Mouse (Mus musculus) lung, embryonic 16.5 days (tissue): ENCODE data around the gene Nck2. TPM values are rescaled to one million over a fixed set of nuclear protein-coding genes. Genes with fewer than 3 reads are reported as not detected.

ENCODE experiments used
- ATAC-seq: fragments of 200-750 bp; cut with Nextera tagmentation; 2 replicates; pipeline ENCODE4 v1.8.0; 2017; ENCODE audit warnings: low read depth, mild to moderate bottlenecking, moderate library complexity
- H3K27ac ChIP-seq: fragments of 300-500 bp; sonication (generic); 2 replicates; pipeline ENCODE4 v1.5.1; 2014; ENCODE audit warnings: mild to moderate bottlenecking, control low read depth, low read length
- H3K27me3 ChIP-seq: fragments of 300-500 bp; sonication (generic); 2 replicates; pipeline ENCODE4 v1.6.1; 2014; ENCODE audit warnings: low read depth, low read length, mixed read lengths; ENCODE audit not compliant: control insufficient read depth, insufficient read depth
- H3K36me3 ChIP-seq: fragments of 300-500 bp; sonication (generic); 2 replicates; pipeline ENCODE4 v1.6.1; 2014; ENCODE audit warnings: low read length; ENCODE audit not compliant: control insufficient read depth, insufficient read depth
- H3K4me1 ChIP-seq: fragments of 300-500 bp; sonication (generic); replicated peaks from 2 replicates; pipeline ENCODE4 v1.6.1; 2014; ENCODE audit warnings: low read length, mixed read lengths; ENCODE audit not compliant: control insufficient read depth, insufficient read depth
- H3K4me2 ChIP-seq: fragments of 300-500 bp; sonication (generic); 2 replicates; pipeline ENCODE4 v1.6.1; 2014; ENCODE audit warnings: low read depth, low read length, control low read depth
- H3K4me3 ChIP-seq: fragments of 300-500 bp; sonication (generic); 2 replicates; pipeline ENCODE4 v1.5.1; 2014; ENCODE audit warnings: mild to moderate bottlenecking, low read length, control low read depth
- H3K9ac ChIP-seq: fragments of 300-500 bp; sonication (generic); 2 replicates; pipeline ENCODE4 v1.6.1; 2014; ENCODE audit warnings: low read length, control low read depth
- H3K9me3 ChIP-seq: fragments of 300-500 bp; sonication (generic); 2 replicates; pipeline ENCODE4 v1.6.1; 2016; ENCODE audit warnings: low read length; ENCODE audit not compliant: control insufficient read depth
- WGBS: fragments of 180-500 bp; shearing (Covaris S2); extraction: QIAGEN DNeasy Blood & Tissue Kit; methylation state at CpG from one replicate; pipeline ENCODE4 v1.1.7; 2014; 5-methylcytosine and 5-hydroxymethylcytosine counted together
- polyA plus RNA-seq: library from polyadenylated mRNA; unstranded; fragments of >200 nt; fragmentation: Nextera tagmentation; extraction: Ambion mirVana; gene quantifications from 2 replicates; pipeline ENCODE4 v1.2.1, GENCODE M21; 2015

Gene Nck2
- polyA plus RNA-seq, 1 experiment from 2014 or later: 43.4 TPM

DNA sequence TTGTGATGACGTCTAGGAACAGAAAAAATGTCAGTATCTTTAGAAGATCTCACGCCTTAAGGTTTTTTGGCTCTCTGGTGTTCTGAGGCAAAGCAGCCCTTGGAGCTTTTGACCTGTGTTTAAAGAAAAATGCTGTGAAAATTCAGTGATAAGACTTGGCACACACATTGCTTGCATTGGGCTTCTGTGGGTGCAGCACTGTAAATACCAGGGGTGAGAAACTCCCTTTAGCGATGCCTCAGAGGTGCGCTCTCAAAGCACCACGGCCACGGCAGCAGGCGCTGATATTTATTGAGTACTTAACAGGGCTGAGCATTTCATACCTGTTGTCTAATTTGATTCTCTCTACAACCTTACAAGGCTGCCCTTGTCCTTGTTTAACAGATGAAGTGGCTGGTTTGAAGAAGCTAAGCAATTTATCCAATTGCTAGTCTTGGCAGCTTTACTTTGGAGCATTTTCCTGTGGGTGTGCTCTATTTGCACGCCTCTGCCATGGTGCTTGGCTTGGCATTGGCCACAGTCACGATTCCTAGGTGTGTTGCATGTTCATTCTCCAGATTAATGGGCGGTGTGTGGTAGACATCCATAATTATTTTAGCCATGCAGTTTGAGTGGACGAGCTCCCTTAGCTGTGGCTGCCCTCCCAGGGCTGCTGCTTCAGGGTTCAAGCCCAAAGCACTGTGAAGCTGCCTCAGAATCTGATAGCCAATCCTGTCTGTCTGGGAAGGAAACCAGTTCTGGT, 19.7 kb downstream of the Nck2 start:
- no peak overlapping the region for H3K9ac ChIP-seq
- no peak overlapping the region for H3K4me3 ChIP-seq
- H3K4me2 ChIP-seq: peak overlapping the region; percentile 5; the same call in 1 of the 2 replicates
- WGBS: 50% methylated on average over 11 of the region's 11 CpGs
- H3K9me3 ChIP-seq: no peaks in the 10 kb centered on the region
- H3K27me3 ChIP-seq: no peaks in the 10 kb centered on the region
- H3K4me1 ChIP-seq: peaks cover 62% of the 10 kb centered on the region
- H3K36me3 ChIP-seq: peaks cover 2% of the 10 kb centered on the region; the same call in 1 of the 2 replicates
- peak; percentile 32 for ATAC-seq
- H3K27ac ChIP-seq: peak overlapping the region; percentile 69

- Histone ChIP-seq H3K9ac (no peak overlapping the region), H3K4me2 (no peak overlapping the region), H3K4me1 (peaks cover 66% of the 10 kb centered on the region), H3K27me3 (no peaks in the 10 kb centered on the region), H3K9me3 (no peaks in the 10 kb centered on the region), H3K4me3 (no peak overlapping the region), H3K36me3 (peaks cover 2% of the 10 kb centered on the region; the same call in 1 of the 2 replicates), H3K27ac (no peak overlapping the region)
- ATAC-seq: no peak
Measured at GRCm38 (mm10) chr1:43464976-43465375, 20.6 kb downstream of the Nck2 start.

DNA sequence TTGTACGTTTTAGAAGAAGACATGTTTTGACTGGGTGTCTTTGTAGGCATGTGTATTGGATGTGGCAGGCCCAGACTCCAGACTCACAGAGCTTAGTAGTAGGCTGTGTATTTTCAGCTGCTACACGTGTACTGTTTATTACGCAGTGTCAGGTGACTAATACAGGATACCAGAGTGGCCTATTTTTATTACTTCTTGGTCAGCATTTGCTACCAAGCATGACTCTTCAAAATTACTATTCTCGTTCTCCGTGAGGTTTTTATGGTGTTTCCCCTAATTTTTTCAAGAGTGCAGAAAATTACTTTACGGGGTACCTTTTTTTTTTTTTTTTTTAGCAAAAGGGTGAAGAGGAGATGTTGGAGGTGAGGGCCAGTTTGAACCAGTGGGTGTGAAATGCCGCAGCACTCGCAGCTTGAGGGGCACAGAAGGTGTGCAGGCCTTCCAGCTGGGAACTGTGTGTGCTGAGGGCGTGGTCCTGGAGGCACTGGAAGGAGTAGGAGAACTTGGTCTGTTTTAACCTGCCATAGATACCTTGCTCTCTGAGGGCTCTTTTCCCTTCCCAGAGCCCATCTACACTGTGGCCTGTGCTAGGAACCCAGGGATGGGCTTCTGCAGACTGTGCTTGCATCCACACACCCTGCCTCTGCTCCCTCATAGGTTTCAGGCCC, 21.7 kb downstream of the Nck2 start:
- H3K27me3 ChIP-seq: no peaks in the 10 kb centered on the region
- WGBS: 78% methylated on average over 9 of the region's 9 CpGs
- H3K9me3 ChIP-seq: no peaks in the 10 kb centered on the region
- no peaks in the 10 kb centered on the region; the same call in 1 of the 2 replicates for H3K36me3 ChIP-seq
- H3K27ac ChIP-seq: no peak overlapping the region
- H3K4me2 ChIP-seq: no peak overlapping the region
- no peak overlapping the region for H3K4me3 ChIP-seq
- no peak overlapping the region for H3K9ac ChIP-seq
- peaks cover 72% of the 10 kb centered on the region for H3K4me1 ChIP-seq
- no peak for ATAC-seq

- Histone ChIP-seq H3K27me3 (no peaks in the 10 kb centered on the region), H3K27ac (0 out of 2 replicates have a peak overlapping the region, but pooled peaks have one; percentile 12), H3K9me3 (no peaks in the 10 kb centered on the region), H3K9ac (no peak overlapping the region), H3K4me2 (no peak overlapping the region), H3K4me3 (no peak overlapping the region), H3K4me1 (peaks cover 83% of the 10 kb centered on the region), H3K36me3 (no peaks in the 10 kb centered on the region)
- ATAC-seq: peak; percentile 16; the same call in 1 of the 2 replicates
- 60% methylated on average over 8 of the region's 8 CpGs for WGBS
Measured at GRCm38 (mm10) chr1:43467656-43468055, 23.3 kb downstream of the Nck2 start.

GRCm38 (mm10) chr1:43468207-43468606, 23.8 kb downstream of the Nck2 start:
- Histone ChIP-seq H3K4me3 (no peak overlapping the region), H3K36me3 (no peaks in the 10 kb centered on the region), H3K27me3 (no peaks in the 10 kb centered on the region), H3K9me3 (no peaks in the 10 kb centered on the region), H3K4me1 (peaks cover 78% of the 10 kb centered on the region), H3K9ac (no peak overlapping the region), H3K27ac (0 out of 2 replicates have a peak overlapping the region, but pooled peaks have one; percentile 12), H3K4me2 (no peak overlapping the region)
- ATAC-seq: no peak
- WGBS: 58% methylated on average over 7 of the region's 7 CpGs

GRCm38 (mm10) chr1:43468978-43469377, 24.6 kb downstream of the Nck2 start:
- Histone ChIP-seq H3K36me3 (no peaks in the 10 kb centered on the region), H3K4me3 (no peak overlapping the region), H3K9me3 (no peaks in the 10 kb centered on the region), H3K27ac (no peak overlapping the region), H3K4me1 (peaks cover 75% of the 10 kb centered on the region), H3K9ac (no peak overlapping the region), H3K27me3 (no peaks in the 10 kb centered on the region), H3K4me2 (no peak overlapping the region)
- WGBS: 89% methylated on average over 3 of the region's 3 CpGs
- no peak for ATAC-seq

DNA sequence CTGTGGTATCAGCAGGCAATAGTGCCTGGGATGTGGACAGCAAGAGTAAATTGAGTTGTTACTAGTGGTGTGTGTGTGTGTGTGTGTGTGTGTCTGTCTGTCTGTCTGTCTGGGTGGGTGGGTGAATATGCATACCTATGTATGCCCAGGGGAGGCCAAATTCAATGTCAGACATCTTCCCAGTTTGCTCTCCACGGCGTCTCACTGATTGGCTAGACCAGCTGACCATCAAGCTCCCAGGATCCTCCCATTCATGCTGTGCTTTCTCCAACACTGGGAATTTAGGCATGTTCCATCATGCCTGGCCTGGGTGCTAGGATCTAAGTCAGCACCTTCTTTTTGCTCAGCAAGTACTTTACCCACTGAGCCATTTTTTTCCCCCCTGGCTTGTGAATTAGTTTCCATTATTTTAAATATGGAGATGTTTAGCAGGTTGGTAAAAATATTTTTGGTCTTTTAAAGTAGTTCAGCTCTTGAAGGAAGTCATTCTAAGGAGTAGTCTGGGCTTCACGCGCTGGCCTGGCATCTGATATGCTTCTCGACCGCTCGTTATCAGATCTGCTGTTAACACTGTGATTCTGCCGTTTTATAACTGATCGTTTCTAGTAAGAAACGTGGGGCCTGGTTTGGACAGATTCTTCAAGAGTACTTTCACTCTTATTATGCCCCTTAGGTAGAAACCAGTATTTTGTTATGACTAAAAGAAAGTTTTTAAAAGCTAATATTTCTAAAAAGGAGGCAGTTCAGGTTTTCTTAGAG, 26.2 kb downstream of the Nck2 start:
- Histone ChIP-seq H3K4me1 (peaks cover 69% of the 10 kb centered on the region), H3K4me2 (no peak overlapping the region), H3K9ac (no peak overlapping the region), H3K9me3 (no peaks in the 10 kb centered on the region), H3K27ac (no peak overlapping the region), H3K36me3 (no peaks in the 10 kb centered on the region), H3K27me3 (no peaks in the 10 kb centered on the region), H3K4me3 (no peak overlapping the region)
- no peak for ATAC-seq
- WGBS: 70% methylated on average over 10 of the region's 10 CpGs

GRCm38 (mm10) chr1:43471180-43472045, 27.0 kb downstream of the Nck2 start:
- no peak overlapping the region for H3K9ac ChIP-seq
- ATAC-seq: no peak
- H3K9me3 ChIP-seq: no peaks in the 10 kb centered on the region
- 76% methylated on average over 4 of the region's 4 CpGs for WGBS
- no peaks in the 10 kb centered on the region for H3K27me3 ChIP-seq
- H3K4me2 ChIP-seq: no peak overlapping the region
- H3K4me3 ChIP-seq: no peak overlapping the region
- H3K36me3 ChIP-seq: no peaks in the 10 kb centered on the region
- H3K27ac ChIP-seq: 0 out of 2 replicates have a peak overlapping the region, but pooled peaks have one; percentile 4
- H3K4me1 ChIP-seq: peaks cover 62% of the 10 kb centered on the region
